Mouse (Mus musculus) forebrain, embryonic 14.5 days (tissue): ENCODE results near the gene Apobec4. TPM values are rescaled to one million over a fixed set of nuclear protein-coding genes. Genes with fewer than 3 reads are reported as not detected.

Experiments
- ATAC-seq: fragments of 200-750 bp; cut with Nextera tagmentation; 2 replicates; pipeline ENCODE4 v1.8.0; 2017; ENCODE audit warnings: mild to moderate bottlenecking, moderate library complexity
- DNase-seq: peaks from one replicate; pipeline ENCODE4 v3.0.0-alpha.2; 2015; ENCODE audit warnings: low spot score
- H3K27ac ChIP-seq: fragments of 300-500 bp; sonication (generic); 2 replicates; pipeline ENCODE4 v1.5.1; 2014; ENCODE audit warnings: low read depth, mild to moderate bottlenecking, control low read depth, low read length, moderate library complexity
- H3K27me3 ChIP-seq: fragments of 300-500 bp; sonication (generic); replicated peaks from 2 replicates; pipeline ENCODE4 v1.6.1; 2014; ENCODE audit warnings: low read length, control low read depth, mixed read lengths; ENCODE audit not compliant: control insufficient read depth, insufficient read depth
- H3K36me3 ChIP-seq: fragments of 300-500 bp; sonication (generic); 2 replicates; pipeline ENCODE4 v1.6.1; 2014; ENCODE audit warnings: low read length, control low read depth; ENCODE audit not compliant: control insufficient read depth, insufficient read depth
- H3K4me1 ChIP-seq: fragments of 300-500 bp; sonication (generic); 2 replicates; pipeline ENCODE4 v1.6.1; 2014; ENCODE audit warnings: antibody characterized with exemption, low read length, control low read depth; ENCODE audit not compliant: control insufficient read depth, insufficient read depth
- H3K4me2 ChIP-seq: fragments of 300-500 bp; sonication (generic); 2 replicates; pipeline ENCODE4 v1.6.1; 2014; ENCODE audit warnings: mild to moderate bottlenecking, control low read depth, low read length
- H3K4me3 ChIP-seq: fragments of 300-500 bp; sonication (generic); 2 replicates; pipeline ENCODE4 v1.5.1; 2014; ENCODE audit warnings: low read depth, low read length, control low read depth
- H3K9ac ChIP-seq: fragments of 300-500 bp; sonication (generic); 2 replicates; pipeline ENCODE4 v1.6.1; 2014; ENCODE audit warnings: mild to moderate bottlenecking, low read length, control low read depth, moderate library complexity
- H3K9me3 ChIP-seq: fragments of 300-500 bp; sonication (generic); replicated peaks from 2 replicates; pipeline ENCODE4 v1.6.1; 2016; ENCODE audit warnings: low read length, control low read depth, mixed read lengths; ENCODE audit not compliant: control insufficient read depth
- WGBS: fragments of 180-500 bp; shearing (Covaris S2); extraction: QIAGEN DNeasy Blood & Tissue Kit; methylation state at CpG from one replicate; pipeline ENCODE4 v1.1.7; 2014; 5-methylcytosine and 5-hydroxymethylcytosine counted together
- polyA plus RNA-seq: library from polyadenylated mRNA; unstranded; fragments of >200 nt; fragmentation: Nextera tagmentation; extraction: Ambion mirVana; gene quantifications from 2 replicates; pipeline ENCODE4 v1.2.1, GENCODE M21; 2014

Gene Apobec4
- polyA plus RNA-seq, 1 experiment from 2014 or later = 0.10 TPM

DNA sequence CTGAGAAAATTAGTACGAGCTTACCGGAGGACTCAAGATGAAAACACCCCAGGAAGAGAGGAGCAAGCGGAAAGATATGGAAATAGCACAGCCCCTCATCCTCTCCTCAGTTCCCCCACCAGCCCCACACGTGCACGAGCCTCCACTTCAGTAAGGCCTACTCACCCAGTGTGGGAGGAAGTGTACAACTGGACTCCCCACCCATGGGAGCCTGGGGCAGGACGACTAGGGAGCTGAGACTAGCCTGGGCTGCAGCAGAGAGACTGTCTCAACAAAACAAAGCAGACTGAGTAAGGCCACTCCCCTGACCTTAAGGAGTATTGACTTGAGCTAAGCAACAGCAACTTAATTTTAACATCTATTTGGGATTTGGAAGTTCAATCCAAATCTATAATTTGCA lies 32.2 kb upstream of the Apobec4 start:
- WGBS = 62% methylated on average over 6 of the region's 6 CpGs
- Histone ChIP-seq H3K4me2 (no peak overlapping the region), H3K9ac (no peak overlapping the region), H3K36me3 (no peaks in the 10 kb centered on the region), H3K4me3 (no peak overlapping the region), H3K4me1 (0 out of 2 replicates have a peak, but pooled peaks cover 6% of the 10 kb centered on the region), H3K27me3 (no peaks in the 10 kb centered on the region), H3K9me3 (0 out of 2 replicates have a peak, but pooled peaks cover 3% of the 10 kb centered on the region), H3K27ac (no peak overlapping the region)
- DNase-seq (no peak), ATAC-seq (no peak)

DNA sequence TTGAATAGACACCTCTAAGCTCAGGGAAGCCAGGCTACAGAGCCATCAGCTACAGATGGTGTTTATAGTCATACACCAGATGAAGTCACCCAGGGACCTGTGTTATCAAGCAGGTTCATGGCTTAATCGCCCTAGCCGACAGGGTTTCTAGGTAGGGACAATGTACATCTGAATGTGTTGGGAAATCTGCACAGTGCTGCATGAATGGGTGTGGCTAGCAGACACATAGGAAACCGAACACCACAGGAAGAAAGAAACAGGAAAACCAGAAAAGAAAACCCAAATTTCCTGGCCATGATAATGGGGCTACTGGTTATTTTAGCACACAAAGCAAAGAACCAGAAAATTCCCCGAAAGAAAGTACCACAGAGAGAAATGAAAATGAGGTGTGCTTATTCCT lies 29.4 kb upstream of the Apobec4 start:
- Histone ChIP-seq H3K36me3 (no peaks in the 10 kb centered on the region), H3K4me1 (no peaks in the 10 kb centered on the region), H3K27me3 (no peaks in the 10 kb centered on the region), H3K9me3 (no peaks in the 10 kb centered on the region), H3K4me2 (no peak overlapping the region), H3K9ac (no peak overlapping the region), H3K27ac (no peak overlapping the region), H3K4me3 (no peak overlapping the region)
- WGBS = 91% methylated on average over 4 of the region's 4 CpGs
- DNase-seq (no peak), ATAC-seq (no peak)

DNA sequence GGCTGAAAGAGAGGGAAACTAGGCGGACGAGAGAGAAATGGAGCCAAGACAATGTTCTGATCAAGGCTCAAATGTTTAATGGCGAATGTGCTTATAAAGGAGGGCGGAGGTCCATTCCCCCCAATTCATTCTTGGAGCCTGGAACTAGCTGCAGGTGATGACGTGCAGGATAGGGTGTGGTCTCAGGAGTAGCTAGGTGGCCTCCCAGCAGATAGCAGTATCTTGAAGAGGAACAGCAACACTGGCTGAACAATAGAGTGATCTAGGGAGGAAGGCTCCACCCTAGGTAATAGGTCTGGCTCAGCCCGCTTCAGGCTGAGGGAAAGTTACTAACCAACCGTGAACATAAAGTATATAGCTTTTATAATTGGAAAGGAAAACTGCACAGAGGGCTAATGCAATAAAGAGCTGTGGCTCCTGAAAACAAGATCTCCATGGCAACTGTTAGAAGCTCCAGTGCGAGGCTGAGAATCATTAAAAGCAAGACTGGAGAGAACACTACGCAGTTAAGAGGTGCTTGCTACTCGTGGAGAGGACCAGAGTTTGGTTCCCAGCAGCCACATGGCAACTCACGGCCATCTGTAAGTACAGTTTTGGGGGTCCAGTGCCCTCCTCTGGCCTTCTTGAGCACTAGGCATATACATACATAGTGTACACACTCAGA lies 28.7 kb upstream of the Apobec4 start:
- Histone ChIP-seq H3K9me3 (no peaks in the 10 kb centered on the region), H3K4me2 (no peak overlapping the region), H3K27me3 (no peaks in the 10 kb centered on the region), H3K36me3 (no peaks in the 10 kb centered on the region), H3K27ac (no peak overlapping the region), H3K4me1 (no peaks in the 10 kb centered on the region), H3K4me3 (no peak overlapping the region), H3K9ac (no peak overlapping the region)
- 83% methylated on average over 11 of the region's 11 CpGs for WGBS
- DNase-seq (no peak), ATAC-seq (no peak)

DNA sequence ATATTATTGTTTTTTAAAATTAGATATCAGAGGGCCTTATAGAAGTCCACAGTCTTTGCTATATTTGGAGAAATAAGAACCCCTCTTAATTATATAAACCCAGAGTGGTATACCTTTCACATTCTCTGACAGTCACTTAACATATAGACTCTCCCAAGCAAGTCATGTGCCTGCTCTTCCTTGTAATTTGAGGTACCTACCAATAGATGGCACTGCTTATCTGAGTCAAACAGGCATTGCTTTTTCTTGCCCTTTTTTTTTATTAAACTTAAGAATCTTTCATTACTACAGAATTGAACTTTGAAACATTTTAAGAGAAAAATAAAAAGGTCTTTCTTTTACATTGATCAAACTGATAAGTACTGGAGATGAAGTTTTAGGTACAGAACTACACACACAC lies 26.1 kb upstream of the Apobec4 start:
- Histone ChIP-seq H3K4me2 (no peak overlapping the region), H3K27me3 (no peaks in the 10 kb centered on the region), H3K9ac (no peak overlapping the region), H3K4me1 (no peaks in the 10 kb centered on the region), H3K27ac (no peak overlapping the region), H3K4me3 (no peak overlapping the region), H3K9me3 (no peaks in the 10 kb centered on the region), H3K36me3 (no peaks in the 10 kb centered on the region)
- DNase-seq (no peak), ATAC-seq (no peak)

DNA sequence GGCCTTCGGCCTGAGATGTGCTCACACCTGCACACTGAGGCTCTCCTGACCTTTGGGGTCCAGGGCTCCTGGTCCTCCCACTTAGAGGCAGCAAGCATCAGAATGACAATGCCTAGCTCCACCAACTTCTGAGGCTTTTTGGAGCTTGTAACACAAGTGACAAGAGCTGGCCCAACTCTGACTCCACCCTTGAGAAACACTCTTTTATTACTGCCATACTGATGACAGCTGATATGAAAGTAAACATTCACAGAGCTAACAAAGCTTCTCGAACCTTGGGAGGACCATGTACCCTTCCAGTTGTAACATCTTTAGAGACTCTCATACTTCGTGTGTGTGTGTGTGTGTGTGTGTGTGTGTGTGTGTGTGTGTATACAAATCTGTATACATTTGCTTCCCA lies 24.3 kb upstream of the Apobec4 start:
- no peaks in the 10 kb centered on the region for H3K36me3 ChIP-seq
- no peak overlapping the region for H3K9ac ChIP-seq
- H3K9me3 ChIP-seq = no peaks in the 10 kb centered on the region
- ATAC-seq (no peak), DNase-seq (no peak)
- no peak overlapping the region for H3K27ac ChIP-seq
- no peak overlapping the region for H3K4me3 ChIP-seq
- no peaks in the 10 kb centered on the region for H3K4me1 ChIP-seq
- H3K27me3 ChIP-seq = no peaks in the 10 kb centered on the region
- 81% methylated on average over 3 of the region's 3 CpGs for WGBS
- H3K4me2 ChIP-seq = no peak overlapping the region

DNA sequence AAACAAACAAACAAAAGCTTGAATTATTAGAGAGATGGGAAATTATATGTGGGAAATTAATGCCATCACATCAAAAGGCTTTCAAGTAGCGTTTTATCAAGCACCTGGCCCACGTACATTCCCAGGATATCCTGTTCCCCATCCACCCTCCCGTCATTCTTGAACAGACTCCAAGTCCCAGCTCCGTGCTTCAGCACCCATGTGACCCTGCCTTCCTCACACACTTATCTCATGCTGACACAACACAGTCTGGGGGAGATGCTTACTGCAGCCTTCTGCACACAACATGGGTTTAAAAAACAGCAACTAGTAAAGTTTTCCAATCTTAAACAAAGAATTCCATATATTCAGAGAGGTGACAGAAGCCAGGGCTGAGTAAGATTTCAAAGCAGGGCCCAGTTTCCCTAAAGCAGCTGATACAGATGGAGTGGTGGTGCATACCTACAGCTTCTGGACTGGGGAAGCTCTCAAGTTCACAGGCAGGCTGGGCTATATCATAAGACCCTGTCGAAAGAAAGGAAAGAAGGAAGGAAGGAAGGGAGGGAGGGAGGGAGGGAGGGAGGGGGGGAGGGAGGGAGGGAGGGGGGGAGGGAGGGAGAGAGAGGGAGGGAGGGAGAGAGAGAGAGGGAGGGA lies 22.6 kb upstream of the Apobec4 start:
- WGBS = 75% methylated on average over 4 of the region's 5 CpGs
- no peak overlapping the region for H3K4me3 ChIP-seq
- H3K4me1 ChIP-seq = no peaks in the 10 kb centered on the region
- H3K36me3 ChIP-seq = no peaks in the 10 kb centered on the region
- no peak for DNase-seq
- H3K9me3 ChIP-seq = no peaks in the 10 kb centered on the region
- no peak overlapping the region for H3K27ac ChIP-seq
- H3K27me3 ChIP-seq = no peaks in the 10 kb centered on the region
- no peak overlapping the region for H3K9ac ChIP-seq
- no peak for ATAC-seq
- no peak overlapping the region for H3K4me2 ChIP-seq

DNA sequence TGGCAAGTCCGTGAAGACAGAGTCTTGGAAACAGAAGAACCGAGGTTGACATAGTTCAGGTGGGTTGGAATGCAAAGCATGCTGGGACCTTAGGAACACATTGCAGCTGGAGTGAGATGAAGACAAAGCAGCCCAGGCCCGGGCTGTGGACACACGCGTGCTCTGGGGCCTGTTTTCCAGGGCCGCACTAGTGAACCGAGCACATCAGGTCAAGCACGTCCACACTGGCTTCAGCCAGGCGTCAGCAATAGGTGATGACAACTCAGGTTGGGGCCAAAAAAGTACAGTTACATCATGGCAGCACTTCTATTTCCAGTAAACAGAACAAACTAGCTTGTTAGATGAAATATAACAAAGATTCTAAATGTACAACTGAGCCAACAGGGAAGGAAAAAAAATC lies 11.6 kb upstream of the Apobec4 start:
- no peak for ATAC-seq
- no peak overlapping the region for H3K27ac ChIP-seq
- H3K9me3 ChIP-seq = no peaks in the 10 kb centered on the region; the same call in 1 of the 2 replicates
- H3K36me3 ChIP-seq = no peaks in the 10 kb centered on the region
- H3K4me3 ChIP-seq = no peak overlapping the region
- H3K4me1 ChIP-seq = no peaks in the 10 kb centered on the region
- WGBS = 93% methylated on average over 9 of the region's 9 CpGs
- no peak overlapping the region for H3K4me2 ChIP-seq
- H3K9ac ChIP-seq = no peak overlapping the region
- H3K27me3 ChIP-seq = no peaks in the 10 kb centered on the region
- no peak for DNase-seq

DNA sequence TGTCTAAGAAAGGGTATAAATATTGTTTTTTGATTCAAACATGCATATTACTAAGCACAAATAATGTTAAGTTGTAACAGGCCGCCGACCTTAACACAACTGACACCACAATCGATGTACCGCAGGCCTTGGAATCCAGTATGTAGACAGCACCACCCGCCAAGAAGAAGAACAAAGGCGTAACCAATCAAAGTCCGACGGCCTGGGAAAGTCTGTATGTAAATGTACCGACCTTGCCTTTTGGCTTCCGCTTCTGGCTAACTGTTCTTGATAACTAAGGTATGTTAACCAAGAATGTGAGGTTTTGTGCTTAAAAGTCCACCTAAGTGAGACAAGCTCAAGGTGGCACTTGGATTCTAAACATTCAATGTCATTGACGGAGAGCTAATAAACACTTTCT lies 11.0 kb upstream of the Apobec4 start:
- no peaks in the 10 kb centered on the region for H3K4me1 ChIP-seq
- no peak overlapping the region for H3K9ac ChIP-seq
- no peak for DNase-seq
- H3K9me3 ChIP-seq = no peaks in the 10 kb centered on the region; the same call in 1 of the 2 replicates
- H3K36me3 ChIP-seq = no peaks in the 10 kb centered on the region
- no peak for ATAC-seq
- H3K4me2 ChIP-seq = no peak overlapping the region
- no peaks in the 10 kb centered on the region for H3K27me3 ChIP-seq
- 93% methylated on average over 11 of the region's 11 CpGs for WGBS
- no peak overlapping the region for H3K4me3 ChIP-seq
- no peak overlapping the region for H3K27ac ChIP-seq

DNA sequence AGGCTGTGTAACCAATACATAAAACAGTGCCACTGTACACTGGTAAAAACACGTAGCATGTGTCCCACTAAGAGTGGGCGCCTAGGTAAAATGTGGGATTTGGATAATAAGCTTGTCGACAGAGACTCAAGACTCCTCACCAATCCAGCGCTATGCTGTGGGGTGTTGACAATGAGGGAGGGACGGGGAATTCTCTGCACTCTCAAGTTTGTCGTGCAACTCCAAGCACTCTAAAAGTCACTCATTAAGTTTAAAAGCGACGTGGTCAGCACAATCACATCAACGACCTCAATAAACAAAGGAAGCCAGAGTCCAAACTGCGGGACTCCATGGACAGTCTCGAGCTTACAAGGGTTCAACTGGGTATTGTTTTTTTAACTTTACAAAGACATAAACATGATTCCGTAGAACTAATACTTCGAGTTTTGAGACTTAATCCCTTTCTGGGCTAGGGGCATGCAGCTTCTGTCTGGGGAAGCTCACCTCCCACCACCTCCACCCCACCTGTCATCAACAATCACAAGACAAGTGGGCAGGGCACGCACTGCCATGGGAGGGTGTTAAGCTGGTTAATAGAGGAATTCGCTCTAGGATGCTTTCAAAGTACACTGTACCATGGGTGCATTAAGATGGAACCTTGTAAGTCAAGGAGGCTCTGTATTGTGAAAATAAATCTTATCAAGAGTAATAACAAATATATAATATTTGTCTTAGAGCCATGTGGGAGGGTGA lies 7.1 kb upstream of the Apobec4 start:
- no peaks in the 10 kb centered on the region for H3K4me1 ChIP-seq
- WGBS = 67% methylated on average over 15 of the region's 15 CpGs
- no peak for ATAC-seq

More for the DNA sequence above, 7.1 kb upstream of the Apobec4 start:
- DNase-seq = no peak
- no peak overlapping the region for H3K27ac ChIP-seq
- no peak overlapping the region for H3K4me3 ChIP-seq
- no peaks in the 10 kb centered on the region for H3K27me3 ChIP-seq
- no peaks in the 10 kb centered on the region for H3K36me3 ChIP-seq
- H3K9me3 ChIP-seq = no peaks in the 10 kb centered on the region
- no peak overlapping the region for H3K9ac ChIP-seq
- H3K4me2 ChIP-seq = no peak overlapping the region
